Mouse (Mus musculus) kidney, postnatal 0 days (tissue): ENCODE data around the gene Fer. TPM values are rescaled to one million over a fixed set of nuclear protein-coding genes. Genes with fewer than 3 reads are reported as not detected.

ENCODE experiments used
- ATAC-seq: fragments of 200-750 bp; cut with Nextera tagmentation; replicated peaks from 2 replicates; pipeline ENCODE4 v1.8.0; 2017; ENCODE audit warnings: low read depth, moderate number of reproducible peaks, moderate TSS enrichment, moderate library complexity; ENCODE audit not compliant: low FRiP score
- DNase-seq: peaks from one replicate; pipeline ENCODE4 v3.0.0-alpha.2; 2016; ENCODE audit warnings: low spot score
- H3K27ac ChIP-seq: fragments of 300-500 bp; sonication (generic); 2 replicates; pipeline ENCODE4 v1.5.1; 2014; ENCODE audit warnings: mild to moderate bottlenecking
- H3K27me3 ChIP-seq: fragments of 300-500 bp; sonication (generic); 2 replicates; pipeline ENCODE4 v1.6.1; 2014; ENCODE audit warnings: low read length, mixed read lengths; ENCODE audit not compliant: insufficient read depth
- H3K36me3 ChIP-seq: fragments of 300-500 bp; sonication (generic); 2 replicates; pipeline ENCODE4 v1.6.1; 2014; ENCODE audit warnings: low read length, mixed read lengths; ENCODE audit not compliant: insufficient read depth
- H3K4me1 ChIP-seq: fragments of 300-500 bp; sonication (generic); replicated peaks from 2 replicates; pipeline ENCODE4 v1.6.1; 2014; ENCODE audit warnings: antibody characterized with exemption, low read length, mixed read lengths; ENCODE audit not compliant: insufficient read depth
- H3K4me2 ChIP-seq: fragments of 300-500 bp; sonication (generic); 2 replicates; pipeline ENCODE4 v1.6.1; 2014; ENCODE audit warnings: mild to moderate bottlenecking, low read length, moderate library complexity, mixed read lengths
- H3K4me3 ChIP-seq: fragments of 300-500 bp; sonication (generic); replicated peaks from 2 replicates; pipeline ENCODE4 v1.5.1; 2014; ENCODE audit warnings: low read depth, low read length
- H3K9ac ChIP-seq: fragments of 300-500 bp; sonication (generic); 2 replicates; pipeline ENCODE4 v1.6.1; 2014; ENCODE audit warnings: low read depth, low read length
- H3K9me3 ChIP-seq: fragments of 300-500 bp; sonication (generic); replicated peaks from 2 replicates; pipeline ENCODE4 v1.6.1; 2016; ENCODE audit warnings: low read length, inconsistent platforms, mixed read lengths
- CTCF ChIP-seq: IDR thresholded peaks from 2 replicates; pipeline ENCODE4 v1.5.1; 2016; ENCODE audit warnings: antibody characterized with exemption, low read depth, mild to moderate bottlenecking, moderate library complexity
- WGBS: fragments of 180-500 bp; shearing (Covaris S2); extraction: QIAGEN DNeasy Blood & Tissue Kit; methylation state at CpG from one replicate; pipeline ENCODE4 v1.1.7; 2014; 5-methylcytosine and 5-hydroxymethylcytosine counted together
- polyA plus RNA-seq: library from polyadenylated mRNA; unstranded; fragments of >200 nt; fragmentation: Nextera tagmentation; extraction: Ambion mirVana; gene quantifications from 2 replicates; pipeline ENCODE4 v1.2.1, GENCODE M21; 2015

Fer gene
- polyA plus RNA-seq, 1 experiment from 2014 or later: 24.1 TPM

- WGBS: 83% methylated on average over 5 of the region's 5 CpGs
- no peak for TF ChIP-seq CTCF
Measured at GRCm38 (mm10) chr17:64084751-64085150, 221.9 kb downstream of the Fer start.

GRCm38 (mm10) chr17:64085493-64085892 is 222.6 kb downstream of the Fer start:
- no peaks in the 10 kb centered on the region for H3K4me1 ChIP-seq
- H3K27ac ChIP-seq: no peak overlapping the region
- H3K4me2 ChIP-seq: no peak overlapping the region
- no peak overlapping the region for H3K4me3 ChIP-seq
- ATAC-seq (no peak), DNase-seq (no peak)
- no peaks in the 10 kb centered on the region for H3K36me3 ChIP-seq
- 93% methylated on average over 2 of the region's 2 CpGs for WGBS
- TF ChIP-seq CTCF: no peak
- no peak overlapping the region for H3K9ac ChIP-seq
- no peaks in the 10 kb centered on the region for H3K9me3 ChIP-seq
- H3K27me3 ChIP-seq: no peaks in the 10 kb centered on the region

More at GRCm38 (mm10) chr17:64084751-64085150, 221.9 kb downstream of the Fer start:
- no peak overlapping the region for H3K9ac ChIP-seq
- no peaks in the 10 kb centered on the region; the same call in 1 of the 2 replicates for H3K36me3 ChIP-seq
- DNase-seq (no peak), ATAC-seq (no peak)
- H3K4me2 ChIP-seq: no peak overlapping the region
- H3K27me3 ChIP-seq: no peaks in the 10 kb centered on the region
- H3K27ac ChIP-seq: no peak overlapping the region
- no peaks in the 10 kb centered on the region for H3K4me1 ChIP-seq
- no peak overlapping the region for H3K4me3 ChIP-seq
- no peaks in the 10 kb centered on the region for H3K9me3 ChIP-seq

- H3K4me1 ChIP-seq: no peaks in the 10 kb centered on the region
- no peak for TF ChIP-seq CTCF
- no peaks in the 10 kb centered on the region for H3K9me3 ChIP-seq
- DNase-seq (no peak), ATAC-seq (no peak)
- H3K27me3 ChIP-seq: no peaks in the 10 kb centered on the region
- no peak overlapping the region for H3K4me2 ChIP-seq
- no peak overlapping the region for H3K4me3 ChIP-seq
- H3K9ac ChIP-seq: no peak overlapping the region
- WGBS: 92% methylated on average over 11 of the region's 11 CpGs
- H3K36me3 ChIP-seq: no peaks in the 10 kb centered on the region
- no peak overlapping the region for H3K27ac ChIP-seq
Measured at GRCm38 (mm10) chr17:64086875-64087608, 224.2 kb downstream of the Fer start.

GRCm38 (mm10) chr17:64087871-64088270 is 225.0 kb downstream of the Fer start:
- H3K27ac ChIP-seq: no peak overlapping the region
- no peak overlapping the region for H3K4me2 ChIP-seq
- no peak overlapping the region for H3K9ac ChIP-seq
- no peak overlapping the region for H3K4me3 ChIP-seq
- H3K4me1 ChIP-seq: no peaks in the 10 kb centered on the region
- WGBS: 89% methylated on average over 3 of the region's 3 CpGs
- no peaks in the 10 kb centered on the region for H3K36me3 ChIP-seq
- no peak for TF ChIP-seq CTCF
- DNase-seq (no peak), ATAC-seq (no peak)
- H3K27me3 ChIP-seq: no peaks in the 10 kb centered on the region
- H3K9me3 ChIP-seq: no peaks in the 10 kb centered on the region

GRCm38 (mm10) chr17:64093716-64094115 is 230.9 kb downstream of the Fer start:
- Histone ChIP-seq H3K9ac (no peak overlapping the region), H3K4me3 (no peak overlapping the region), H3K9me3 (no peaks in the 10 kb centered on the region), H3K4me2 (no peak overlapping the region), H3K4me1 (no peaks in the 10 kb centered on the region), H3K27me3 (no peaks in the 10 kb centered on the region), H3K27ac (no peak overlapping the region), H3K36me3 (no peaks in the 10 kb centered on the region)
- ATAC-seq (no peak), DNase-seq (no peak)
- WGBS: 84% methylated on average over 2 of the region's 2 CpGs
- TF ChIP-seq CTCF: no peak

- Histone ChIP-seq H3K27me3 (no peaks in the 10 kb centered on the region), H3K36me3 (no peaks in the 10 kb centered on the region), H3K27ac (no peak overlapping the region), H3K9me3 (no peaks in the 10 kb centered on the region), H3K4me3 (no peak overlapping the region), H3K4me2 (no peak overlapping the region), H3K4me1 (no peaks in the 10 kb centered on the region), H3K9ac (no peak overlapping the region)
- TF ChIP-seq CTCF: no peak
- no peak for DNase-seq
- 80% methylated on average over 3 of the region's 3 CpGs for WGBS
- no peak for ATAC-seq
Measured at GRCm38 (mm10) chr17:64096811-64097210, 233.9 kb downstream of the Fer start.

- Histone ChIP-seq H3K27ac (no peak overlapping the region), H3K27me3 (no peaks in the 10 kb centered on the region), H3K9ac (no peak overlapping the region), H3K36me3 (no peaks in the 10 kb centered on the region), H3K4me1 (no peaks in the 10 kb centered on the region), H3K9me3 (no peaks in the 10 kb centered on the region), H3K4me3 (no peak overlapping the region), H3K4me2 (no peak overlapping the region)
- 78% methylated on average over 5 of the region's 5 CpGs for WGBS
- no peak for TF ChIP-seq CTCF
- no peak for ATAC-seq
- DNase-seq: no peak
Measured at GRCm38 (mm10) chr17:64097788-64098359, 235.0 kb downstream of the Fer start.
